Mouse (Mus musculus) limb, embryonic 15.5 days (tissue): ENCODE results near the gene Alg5. TPM values are rescaled to one million over a fixed set of nuclear protein-coding genes. Genes with fewer than 3 reads are reported as not detected.
"Not testable (repeated sequence)": the region's sequence is repeated elsewhere in the genome, so short reads cannot be mapped to it uniquely, and the experiment has no call there.

Experiments used
- ATAC-seq: fragments of 200-750 bp; cut with Nextera tagmentation; 2 replicates; pipeline ENCODE4 v1.8.0; 2017; ENCODE audit warnings: low read depth, moderate TSS enrichment; ENCODE audit not compliant: insufficient number of reproducible peaks, low FRiP score, low TSS enrichment
- H3K27ac ChIP-seq: fragments of 300-500 bp; sonication (generic); 2 replicates; pipeline ENCODE4 v1.5.1; 2015; ENCODE audit warnings: moderate library complexity, mild to moderate bottlenecking, inconsistent platforms
- H3K27me3 ChIP-seq: fragments of 300-500 bp; sonication (generic); 2 replicates; pipeline ENCODE4 v1.6.1; 2015; ENCODE audit warnings: inconsistent platforms
- H3K36me3 ChIP-seq: fragments of 300-500 bp; sonication (generic); 2 replicates; pipeline ENCODE4 v1.6.1; 2015; ENCODE audit warnings: inconsistent platforms
- H3K4me1 ChIP-seq: fragments of 300-500 bp; sonication (generic); 2 replicates; pipeline ENCODE4 v1.6.1; 2015; ENCODE audit warnings: inconsistent platforms
- H3K4me2 ChIP-seq: fragments of 300-500 bp; sonication (generic); 2 replicates; pipeline ENCODE4 v1.6.1; 2015; ENCODE audit warnings: mild to moderate bottlenecking, inconsistent platforms
- H3K4me3 ChIP-seq: fragments of 300-500 bp; sonication (generic); 2 replicates; pipeline ENCODE4 v1.5.1; 2015; ENCODE audit warnings: mild to moderate bottlenecking, inconsistent platforms
- H3K9ac ChIP-seq: fragments of 300-500 bp; sonication (generic); 2 replicates; pipeline ENCODE4 v1.6.1; 2015; ENCODE audit warnings: inconsistent platforms
- H3K9me3 ChIP-seq: fragments of 300-500 bp; sonication (generic); 2 replicates; pipeline ENCODE4 v1.6.1; 2016; ENCODE audit warnings: inconsistent platforms
- WGBS: fragments of 180-500 bp; shearing (Covaris S2); methylation state at CpG from one replicate; pipeline ENCODE4 v1.1.7; 2015; 5-methylcytosine and 5-hydroxymethylcytosine counted together
- polyA plus RNA-seq: library from polyadenylated mRNA; unstranded; fragments of >200 nt; fragmentation: Nextera tagmentation; extraction: Ambion mirVana; gene quantifications from 2 replicates; pipeline ENCODE4 v1.2.1, GENCODE M21; 2015

The Alg5 gene
- polyA plus RNA-seq: 61.9 and 71.0 TPM in 2 replicates

- peaks cover 48% of the 10 kb centered on the region for H3K36me3 ChIP-seq
- peak; percentile 90 for ATAC-seq
Observed at GRCm38 (mm10) chr3:54735247-54736046, at the start of gene Alg5, which contains the start of gene Exosc8. TSS of gene Alg5 (plus strand) at chr3:54735539. TSS of gene Exosc8 (minus strand) at chr3:54735393.

GRCm38 (mm10) chr3:54687245-54687644, 48.1 kb upstream of the Alg5 start:
- H3K27ac ChIP-seq: no peak overlapping the region
- H3K4me1 ChIP-seq: no peaks in the 10 kb centered on the region
- H3K27me3 ChIP-seq: no peaks in the 10 kb centered on the region
- 43% methylated on average over 2 of the region's 2 CpGs for WGBS
- H3K4me3 ChIP-seq: no peak overlapping the region
- no peak overlapping the region for H3K4me2 ChIP-seq
- no peaks in the 10 kb centered on the region for H3K36me3 ChIP-seq
- no peak for ATAC-seq
- no peaks in the 10 kb centered on the region for H3K9me3 ChIP-seq
- H3K9ac ChIP-seq: no peak overlapping the region

More at GRCm38 (mm10) chr3:54735247-54736046, at the start of gene Alg5, which contains the start of gene Exosc8:
- Histone ChIP-seq H3K27ac (peak within 1 kb of the TSS; percentile 99), H3K4me1 (peaks cover 4% of the 10 kb centered on the region; the same call in 1 of the 2 replicates), H3K4me2 (peak within 1 kb of the TSS; percentile 68), H3K9me3 (no peaks in the 10 kb centered on the region), H3K27me3 (no peaks in the 10 kb centered on the region), H3K9ac (peak within 1 kb of the TSS; percentile 95), H3K4me3 (peak within 1 kb of the TSS; percentile 90)
- under 1% methylated on average over 65 of the region's 65 CpGs for WGBS

- ATAC-seq: no peak
- WGBS: 41% methylated on average over 2 of the region's 2 CpGs
- Histone ChIP-seq H3K4me3 (no peak overlapping the region), H3K4me2 (no peak overlapping the region), H3K27me3 (no peaks in the 10 kb centered on the region), H3K4me1 (no peaks in the 10 kb centered on the region), H3K36me3 (no peaks in the 10 kb centered on the region), H3K27ac (no peak overlapping the region), H3K9ac (no peak overlapping the region), H3K9me3 (no peaks in the 10 kb centered on the region)
Observed at GRCm38 (mm10) chr3:54689091-54689490, 46.2 kb upstream of the Alg5 start.

GRCm38 (mm10) chr3:54692202-54693055, 42.9 kb upstream of the Alg5 start, which contains the start of gene Supt20:
TSS of gene Supt20 (plus strand) at chr3:54692807.
- peak within 1 kb of the TSS; percentile 91 for H3K27ac ChIP-seq
- H3K4me2 ChIP-seq: peak within 1 kb of the TSS; percentile 66
- ATAC-seq: peak; percentile 98
- peaks cover 3% of the 10 kb centered on the region; the same call in 1 of the 2 replicates for H3K4me1 ChIP-seq
- H3K4me3 ChIP-seq: peak within 1 kb of the TSS; percentile 75
- H3K36me3 ChIP-seq: peaks cover 18% of the 10 kb centered on the region
- H3K9ac ChIP-seq: peak within 1 kb of the TSS; percentile 71
- no peaks in the 10 kb centered on the region for H3K9me3 ChIP-seq
- WGBS: 1% methylated on average over 64 of the region's 65 CpGs
- H3K27me3 ChIP-seq: no peaks in the 10 kb centered on the region

- under 1% methylated on average over 8 of the region's 8 CpGs for WGBS
- Histone ChIP-seq H3K27ac (peak overlapping the region; percentile 91), H3K4me1 (peaks cover 3% of the 10 kb centered on the region; the same call in 1 of the 2 replicates), H3K4me3 (peak overlapping the region; percentile 75), H3K9ac (peak overlapping the region; percentile 71), H3K36me3 (peaks cover 25% of the 10 kb centered on the region), H3K27me3 (no peaks in the 10 kb centered on the region), H3K9me3 (no peaks in the 10 kb centered on the region), H3K4me2 (peak overlapping the region; percentile 49)
- no peak for ATAC-seq
Observed at GRCm38 (mm10) chr3:54693056-54693415, 42.3 kb upstream of the Alg5 start.

DNA sequence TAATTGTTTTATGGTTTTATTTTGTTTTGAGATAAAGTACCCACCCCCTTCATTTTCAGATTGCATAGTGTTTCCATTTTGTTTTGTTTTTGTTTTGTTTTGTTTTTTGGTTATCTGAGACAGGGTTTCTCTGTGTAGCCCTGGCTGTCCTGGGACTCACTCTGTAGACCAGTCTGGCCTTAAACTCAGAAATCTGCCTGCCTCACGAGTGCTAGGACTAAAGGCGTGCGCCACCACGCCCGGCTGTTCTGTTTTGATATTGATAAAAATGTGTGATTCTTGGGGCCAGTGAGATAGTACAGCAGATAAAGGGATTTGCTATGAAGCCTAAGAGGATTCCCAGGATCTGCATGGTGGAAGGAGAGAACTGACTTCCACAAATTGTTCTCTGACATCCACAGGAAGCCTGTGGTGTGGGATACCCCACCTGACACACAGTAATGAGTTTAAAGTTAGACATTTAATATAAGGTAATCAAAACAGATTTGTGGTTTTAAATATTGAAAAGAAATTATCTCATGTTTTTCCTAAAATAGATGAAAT, 35.5 kb upstream of the Alg5 start:
- H3K9me3 ChIP-seq: no peaks in the 10 kb centered on the region
- 86% methylated on average over 5 of the region's 5 CpGs for WGBS
- peaks cover 70% of the 10 kb centered on the region for H3K36me3 ChIP-seq

DNA sequence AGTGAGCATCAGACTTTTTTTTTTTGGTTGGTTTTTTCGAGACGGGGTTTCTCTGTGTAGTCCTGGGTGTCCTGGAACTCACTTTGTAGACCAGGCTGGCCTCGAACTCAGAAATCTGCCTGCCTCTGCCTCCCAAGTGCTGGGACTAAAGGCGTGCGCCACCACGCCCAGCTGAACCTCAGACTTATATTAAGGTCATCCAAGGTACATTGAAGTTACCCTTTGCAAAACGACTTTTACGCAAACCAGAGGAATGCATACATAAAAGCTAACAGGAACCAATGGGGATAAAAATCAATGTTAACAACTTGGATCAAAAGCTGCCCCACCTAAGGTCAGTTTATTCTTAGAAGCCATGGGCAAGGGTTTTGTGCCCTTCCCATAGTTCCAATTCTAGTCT, 31.2 kb upstream of the Alg5 start:
- 96% methylated on average over 8 of the region's 8 CpGs for WGBS
- H3K4me1 ChIP-seq, H3K9ac ChIP-seq, H3K9me3 ChIP-seq, H3K27ac ChIP-seq, H3K4me3 ChIP-seq, H3K4me2 ChIP-seq, ATAC-seq, H3K27me3 ChIP-seq: not testable (repeated sequence)
- H3K36me3 ChIP-seq: peaks cover 75% of the 10 kb centered on the region

More for the DNA sequence above, 35.5 kb upstream of the Alg5 start:
- no peak overlapping the region for H3K4me3 ChIP-seq
- H3K27me3 ChIP-seq: no peaks in the 10 kb centered on the region
- no peak overlapping the region for H3K4me2 ChIP-seq
- no peak overlapping the region for H3K9ac ChIP-seq
- H3K4me1 ChIP-seq: no peaks in the 10 kb centered on the region
- no peak overlapping the region for H3K27ac ChIP-seq
- no peak for ATAC-seq

DNA sequence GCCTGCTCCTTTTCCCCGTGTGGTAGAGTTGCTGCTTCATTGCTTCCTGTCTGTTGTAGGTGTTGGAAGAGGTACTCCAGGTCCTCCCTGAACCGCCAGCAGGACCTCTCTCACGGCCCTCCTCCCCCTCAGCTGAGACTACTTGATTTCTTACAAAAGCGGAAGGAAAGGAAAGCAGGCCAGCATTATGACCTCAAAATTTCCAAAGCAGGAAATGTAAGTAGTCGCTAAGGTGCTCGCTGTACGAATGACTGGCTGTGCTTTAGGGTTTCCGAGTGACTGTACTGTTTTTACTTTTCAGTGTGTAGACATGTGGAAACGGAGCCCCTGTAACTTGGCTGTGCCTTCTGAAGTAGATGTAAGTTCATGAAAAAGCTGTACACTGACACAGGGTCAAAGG, 26.4 kb upstream of the Alg5 start:
- Histone ChIP-seq H3K36me3 (peaks cover 78% of the 10 kb centered on the region), H3K4me2 (no peak overlapping the region), H3K4me3 (no peak overlapping the region), H3K27ac (no peak overlapping the region), H3K4me1 (no peaks in the 10 kb centered on the region), H3K9ac (no peak overlapping the region), H3K9me3 (no peaks in the 10 kb centered on the region), H3K27me3 (no peaks in the 10 kb centered on the region)
- no peak for ATAC-seq
- WGBS: 77% methylated on average over 9 of the region's 9 CpGs

- ATAC-seq: no peak
- Histone ChIP-seq H3K36me3 (peaks cover 74% of the 10 kb centered on the region), H3K9ac (no peak within 1 kb of the TSS), H3K4me2 (no peak within 1 kb of the TSS), H3K9me3 (no peaks in the 10 kb centered on the region), H3K4me1 (no peaks in the 10 kb centered on the region), H3K4me3 (no peak within 1 kb of the TSS), H3K27me3 (no peaks in the 10 kb centered on the region), H3K27ac (no peak within 1 kb of the TSS)
- WGBS: 88% methylated on average over 6 of the region's 6 CpGs
Observed at GRCm38 (mm10) chr3:54714253-54714652, 21.1 kb upstream of the Alg5 start, which contains the start of gene Gm21958. TSS of gene Gm21958 (minus strand) at chr3:54714353.

GRCm38 (mm10) chr3:54715461-54715860, 19.9 kb upstream of the Alg5 start:
- Histone ChIP-seq H3K4me1 (no peaks in the 10 kb centered on the region), H3K27me3 (no peaks in the 10 kb centered on the region), H3K9ac (no peak overlapping the region), H3K4me3 (no peak overlapping the region), H3K9me3 (no peaks in the 10 kb centered on the region), H3K36me3 (peaks cover 68% of the 10 kb centered on the region), H3K4me2 (no peak overlapping the region), H3K27ac (no peak overlapping the region)
- 91% methylated on average over 6 of the region's 6 CpGs for WGBS
- ATAC-seq: no peak

GRCm38 (mm10) chr3:54717348-54717747, 18.0 kb upstream of the Alg5 start:
- Histone ChIP-seq H3K36me3 (peaks cover 69% of the 10 kb centered on the region), H3K27ac (no peak overlapping the region), H3K4me1 (no peaks in the 10 kb centered on the region), H3K27me3 (no peaks in the 10 kb centered on the region), H3K4me2 (no peak overlapping the region), H3K9ac (no peak overlapping the region), H3K9me3 (no peaks in the 10 kb centered on the region), H3K4me3 (no peak overlapping the region)
- WGBS: 93% methylated on average over 6 of the region's 6 CpGs
- ATAC-seq: no peak
